Mouse (Mus musculus) fibroblast of lung, adult 2 months (primary cell): ENCODE data around the gene Schip1.

Experiments used
- DNase-seq: peaks from one replicate; pipeline ENCODE4 v3.0.0-alpha.2; 2011; ENCODE audit warnings: low read depth

Gene Schip1

GRCm38 (mm10) chr3:68479266-68479665, 414.7 kb downstream of the Schip1 start:
- DNase-seq, result no peak

GRCm38 (mm10) chr3:68483517-68483916, 418.9 kb downstream of the Schip1 start:
- no peak for DNase-seq

DNA sequence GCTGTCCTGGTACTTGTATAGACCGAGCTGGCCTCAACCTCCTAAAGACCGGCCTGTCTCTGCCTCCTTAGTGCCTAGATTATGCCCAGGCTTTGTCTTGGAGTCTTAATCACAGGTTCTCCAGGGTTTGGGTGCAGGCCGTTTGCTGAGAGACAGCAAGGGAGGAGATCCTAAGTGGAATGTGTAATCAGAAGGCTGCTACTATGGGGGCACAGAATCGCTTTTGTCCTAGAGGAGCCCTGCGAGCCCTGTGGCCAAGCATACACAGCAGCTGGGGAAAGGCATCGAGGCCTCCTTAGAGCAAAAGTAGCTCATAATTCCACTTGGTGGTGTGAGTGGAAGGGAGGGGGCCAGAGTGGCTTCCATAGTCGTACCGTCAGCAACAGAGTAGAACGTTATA, 419.4 kb downstream of the Schip1 start:
- DNase-seq, result no peak

DNA sequence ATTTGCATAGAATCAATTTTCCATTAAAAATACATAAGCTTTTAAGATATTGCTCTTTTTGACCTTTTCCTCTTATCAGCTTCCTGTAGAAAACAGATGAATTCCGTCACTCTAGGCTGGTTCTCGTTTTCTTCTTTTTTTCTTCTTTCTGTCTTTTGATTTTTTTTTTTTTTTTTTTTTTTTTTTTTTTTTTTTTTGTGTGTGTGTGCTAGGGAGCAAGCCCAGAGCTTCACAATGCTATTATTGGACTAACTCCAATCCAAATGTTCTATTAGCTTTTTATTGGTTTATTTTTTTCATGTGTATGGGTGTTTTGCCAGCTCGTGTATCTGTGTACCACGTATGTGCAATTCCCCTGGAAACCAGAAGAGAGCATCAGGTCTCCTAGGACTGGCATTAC, 420.0 kb downstream of the Schip1 start:
- DNase-seq, result no peak

GRCm38 (mm10) chr3:68487621-68488020, 423.0 kb downstream of the Schip1 start:
- no peak for DNase-seq

- DNase-seq, result no peak
Observed at GRCm38 (mm10) chr3:68488316-68488715, 423.7 kb downstream of the Schip1 start.

- DNase-seq, result no peak
Observed at GRCm38 (mm10) chr3:68491516-68491915, 426.9 kb downstream of the Schip1 start.

DNA sequence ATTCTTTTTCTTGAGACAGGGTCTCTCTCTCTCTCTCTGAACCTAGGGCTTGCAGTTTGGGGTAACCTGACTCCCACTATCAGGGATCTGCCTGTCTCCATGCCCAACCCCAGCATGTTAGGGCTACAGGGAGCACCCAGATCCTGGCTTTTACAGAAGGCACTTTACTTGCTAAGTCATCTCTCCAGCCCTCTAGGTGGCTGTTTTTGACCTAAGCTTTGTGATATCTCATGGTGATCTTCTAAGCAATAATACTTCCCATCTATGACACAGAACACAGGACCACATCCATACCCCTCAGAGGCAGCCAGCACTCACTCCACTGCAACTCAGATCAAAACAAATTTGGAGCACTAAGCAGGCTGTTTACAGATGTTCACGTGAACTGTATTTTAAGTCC, 427.5 kb downstream of the Schip1 start:
- DNase-seq, result no peak

DNA sequence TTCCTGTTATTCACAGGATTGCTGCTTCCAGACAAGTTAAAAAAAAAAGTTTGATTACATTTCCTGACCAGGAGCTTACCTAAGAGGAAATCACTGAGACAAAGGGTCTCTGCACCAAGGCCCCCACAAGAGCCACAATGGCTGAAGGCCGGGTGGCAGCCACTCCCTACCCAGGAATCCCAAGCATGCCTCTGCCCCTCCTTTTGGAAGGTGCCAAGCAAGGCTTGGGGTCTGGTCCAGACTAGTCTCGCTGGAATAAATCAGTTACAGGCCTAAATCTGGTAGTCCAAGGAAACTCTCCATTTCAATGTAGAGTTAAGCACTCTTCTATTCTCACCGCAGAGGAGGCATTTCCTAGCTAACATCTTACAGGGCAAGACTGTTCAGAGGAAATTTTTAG, 427.9 kb downstream of the Schip1 start:
- no peak for DNase-seq

GRCm38 (mm10) chr3:68493170-68493585, 428.6 kb downstream of the Schip1 start:
- no peak for DNase-seq

- peak; percentile 49 for DNase-seq
Observed at GRCm38 (mm10) chr3:68493586-68494295, 429.1 kb downstream of the Schip1 start.

DNA sequence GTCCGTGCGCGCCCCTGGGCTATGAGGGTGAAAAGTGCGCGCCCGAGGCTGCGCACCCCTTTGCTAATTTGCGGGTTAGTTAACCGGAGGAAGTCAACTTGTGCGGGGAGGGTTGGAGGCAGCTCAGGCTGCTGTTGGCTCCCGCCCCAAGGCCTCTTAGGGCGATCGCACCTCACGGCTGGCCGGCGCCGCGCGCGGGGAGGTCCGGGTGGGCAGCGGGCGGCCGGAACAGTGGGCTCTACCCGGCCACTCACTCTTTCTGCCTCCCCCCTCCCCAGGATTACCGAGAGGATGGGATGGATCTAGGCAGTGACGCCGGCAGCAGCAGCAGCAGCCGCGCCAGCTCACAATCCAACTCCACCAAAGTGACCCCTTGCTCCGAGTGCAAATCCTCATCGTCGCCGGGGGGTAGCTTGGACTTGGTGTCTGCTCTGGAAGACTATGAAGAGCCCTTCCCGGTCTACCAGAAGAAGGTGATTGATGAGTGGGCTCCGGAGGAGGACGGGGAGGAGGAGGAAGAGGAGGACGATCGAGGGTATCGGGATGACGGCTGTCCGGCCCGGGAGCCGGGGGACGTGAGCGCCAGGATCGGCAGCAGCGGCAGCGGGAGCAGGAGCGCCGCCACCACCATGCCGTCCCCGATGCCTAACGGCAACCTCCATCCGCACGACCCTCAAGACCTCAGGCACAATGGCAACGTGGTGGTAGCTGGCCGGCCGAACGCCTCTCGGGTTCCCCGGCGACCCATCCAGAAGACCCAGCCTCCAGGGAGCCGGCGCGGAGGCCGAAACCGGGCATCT, 429.9 kb downstream of the Schip1 start:
- no peak for DNase-seq

- peak; percentile 69 for DNase-seq
Observed at GRCm38 (mm10) chr3:68495096-68495735, 430.6 kb downstream of the Schip1 start.

DNA sequence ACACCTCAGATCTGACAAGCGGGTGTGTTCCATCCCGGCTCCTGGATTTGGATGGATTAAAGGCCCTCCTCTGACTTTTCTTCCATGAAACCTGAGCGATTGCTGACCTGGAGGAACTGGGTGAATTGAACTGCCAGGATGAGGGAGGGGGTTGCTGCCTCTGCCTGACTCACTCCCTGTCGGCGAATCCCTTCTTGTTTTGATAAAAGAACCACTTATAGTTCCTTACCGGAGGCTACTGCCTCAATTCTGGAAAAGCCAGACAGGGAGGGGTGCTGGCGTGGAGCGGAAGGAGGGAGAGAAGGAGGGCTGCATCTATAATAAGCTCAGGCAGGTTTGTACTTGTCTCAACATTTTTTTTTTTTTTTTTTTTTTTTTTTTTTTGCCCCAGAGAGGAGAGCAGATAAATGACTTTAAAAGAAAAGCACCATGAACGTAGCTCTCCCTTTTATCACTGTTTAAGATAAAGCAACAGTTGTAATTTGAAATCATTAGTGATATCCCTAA, 431.2 kb downstream of the Schip1 start:
- peak; percentile 56 for DNase-seq

- no peak for DNase-seq
Observed at GRCm38 (mm10) chr3:68496513-68496912, 431.9 kb downstream of the Schip1 start.

DNA sequence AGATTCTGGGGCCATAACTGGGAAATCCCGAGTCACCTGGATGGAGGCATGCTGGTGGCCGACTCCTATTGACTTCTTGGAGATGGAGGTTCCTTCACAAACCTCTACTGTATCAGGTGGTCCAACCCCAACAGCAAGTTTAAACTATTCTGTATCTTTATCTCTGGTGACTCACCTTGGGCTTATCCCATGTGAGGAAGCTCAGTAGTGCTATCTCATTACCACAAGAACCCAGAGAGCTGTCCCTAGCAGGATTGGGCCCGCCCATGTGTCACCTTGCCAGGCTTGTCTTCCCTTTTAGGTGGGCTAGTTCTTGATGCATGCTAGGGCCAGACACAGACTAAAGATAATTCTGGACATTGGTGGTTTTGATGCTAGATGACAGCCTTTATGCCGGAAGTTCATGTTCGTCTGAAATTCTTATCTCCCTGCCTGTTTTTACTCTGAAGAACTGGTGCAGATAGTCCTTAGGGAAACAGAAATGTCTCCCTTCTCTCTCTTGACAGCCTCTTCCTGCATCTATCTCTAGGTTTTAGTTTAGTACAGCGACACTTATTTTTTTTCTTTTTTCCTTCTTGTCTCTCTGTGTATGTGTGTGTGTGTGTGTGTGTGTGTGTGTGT, 435.0 kb downstream of the Schip1 start:
- no peak for DNase-seq

- DNase-seq, result no peak
Observed at GRCm38 (mm10) chr3:68504838-68505237, 440.2 kb downstream of the Schip1 start.

GRCm38 (mm10) chr3:68506769-68507318, 442.2 kb downstream of the Schip1 start:
- DNase-seq, result no peak

DNA sequence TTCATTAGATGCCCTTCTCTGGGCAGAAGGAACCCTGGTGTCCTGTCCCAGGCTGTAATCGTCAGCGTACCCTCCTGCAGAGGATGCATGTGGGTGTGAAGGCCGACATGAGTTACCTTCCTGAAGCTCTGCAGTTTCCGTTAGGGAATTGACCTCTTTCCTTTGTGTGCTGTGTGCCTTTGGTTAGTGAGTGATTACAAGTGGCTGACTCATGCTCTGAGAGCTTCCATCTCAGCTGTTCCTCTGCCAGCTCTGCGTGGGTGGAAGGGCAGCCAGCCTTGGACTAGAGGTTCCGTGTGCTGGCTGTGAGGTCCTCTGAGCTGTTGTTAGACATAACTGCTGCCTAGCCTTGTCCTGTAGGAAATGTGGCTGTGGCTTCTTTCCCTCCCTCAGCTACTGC, 444.0 kb downstream of the Schip1 start:
- DNase-seq, result peak; percentile 91

- no peak for DNase-seq
Observed at GRCm38 (mm10) chr3:68510872-68511271, 446.3 kb downstream of the Schip1 start.

GRCm38 (mm10) chr3:68511744-68512143, 447.1 kb downstream of the Schip1 start:
- no peak for DNase-seq

DNA sequence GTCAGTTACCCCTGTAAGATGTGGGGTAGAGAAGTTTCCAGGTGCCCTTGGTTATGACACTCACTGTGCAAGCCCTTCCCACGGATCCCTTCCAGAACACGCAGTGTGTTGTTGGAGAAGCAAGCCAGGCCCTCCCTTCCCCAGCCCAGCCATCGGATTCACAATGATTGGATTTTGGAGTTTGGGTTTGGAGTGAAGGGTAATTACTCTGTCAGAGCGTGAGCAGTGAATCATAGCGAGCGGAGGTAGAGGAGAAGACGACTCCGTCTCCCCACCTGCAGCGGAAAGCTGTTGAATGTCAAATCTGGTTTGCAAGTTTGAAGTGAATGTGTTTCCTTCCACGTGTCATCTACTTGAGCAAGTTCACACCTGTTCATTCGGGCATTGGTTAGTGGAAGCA, 447.7 kb downstream of the Schip1 start:
- DNase-seq, result no peak
